In genomic region chr14:73895266-73895665, GRCm38 (mm10) we compare ENCODE assay signal across 22 mouse cellular contexts.
DNase-seq lines count a peak whose midpoint lies in the region; ATAC-seq and TF ChIP-seq lines count a peak whose summit lies in the region.
"Had no signal": no experiment of that assay in that cellular context is flagged by ENCODE, and none has a peak within 500 bp of the region (broad histone marks: within the 10 kb centered on the region; RNA-seq: fewer than 3 reads in every experiment).

No protein-coding gene starts in this region.

- no peaks in the 10 kb centered on the region for H3K4me1 ChIP-seq in kidney, postnatal 0 days (replicated peaks; ENCODE audit: insufficient read depth, low read length)
- no peaks in the 10 kb centered on the region for H3K4me1 ChIP-seq in kidney, embryonic 15.5 days
- H3K4me1 ChIP-seq in lung, postnatal 0 days (ENCODE audit: insufficient read depth, low read depth, low read length) = no peaks in the 10 kb centered on the region
- H3K4me1 ChIP-seq: embryonic facial prominence, embryonic 13.5 days; forebrain, embryonic 12.5 days; heart, embryonic 15.5 days had no signal

- H3K9me3 ChIP-seq in kidney, postnatal 0 days (replicated peaks; ENCODE audit: low read length) = no peaks in the 10 kb centered on the region
- no peaks in the 10 kb centered on the region for H3K9me3 ChIP-seq in kidney, embryonic 15.5 days (replicated peaks)
- H3K9me3 ChIP-seq in lung, postnatal 0 days (ENCODE audit: low read length) = no peaks in the 10 kb centered on the region
- H3K9me3 ChIP-seq: embryonic facial prominence, embryonic 13.5 days; forebrain, embryonic 12.5 days; heart, embryonic 15.5 days had no signal

- H3K9ac ChIP-seq in kidney, postnatal 0 days (ENCODE audit: low read depth, low read length) = no peak overlapping the region
- H3K9ac ChIP-seq in kidney, embryonic 15.5 days = no peak overlapping the region
- H3K9ac ChIP-seq in lung, postnatal 0 days (replicated peaks; ENCODE audit: low read depth) = no peak overlapping the region
- H3K9ac ChIP-seq: embryonic facial prominence, embryonic 13.5 days; forebrain, embryonic 12.5 days; heart, embryonic 15.5 days; hindbrain, embryonic 14.5 days had no signal

- H3K4me2 ChIP-seq in kidney, postnatal 0 days (ENCODE audit: low read length) = no peak overlapping the region
- no peak overlapping the region for H3K4me2 ChIP-seq in kidney, embryonic 15.5 days
- no peak overlapping the region for H3K4me2 ChIP-seq in lung, postnatal 0 days (replicated peaks; ENCODE audit: low read depth, low read length)
- H3K4me2 ChIP-seq: embryonic facial prominence, embryonic 13.5 days; forebrain, embryonic 12.5 days; heart, embryonic 11.5 days; heart, embryonic 15.5 days; hindbrain, embryonic 14.5 days had no signal

- no peak for TF ChIP-seq EP300 in lung, postnatal 0 days (IDR thresholded peaks at IDR 0.05)

- DNase-seq in kidney, postnatal 0 days (ENCODE audit: low spot score) = peak; percentile 14
- peak; percentile 39 for DNase-seq in lung, postnatal 0 days (ENCODE audit: low spot score)
- no peak for DNase-seq in lung, postnatal 14 days
- DNase-seq in right cerebral cortex, postnatal 10 days (ENCODE audit: low spot score in 2 of 2) = no peak
- DNase-seq in frontal cortex, postnatal 25 days (ENCODE audit: low spot score in 2 of 2) = no peak
- DNase-seq: adrenal gland, adult 2 months; adrenal gland, postnatal 36 days; B cell, adult 2 months; cerebellum, adult 2 months; cerebellum, postnatal 10 days; gastrocnemius, postnatal 14 days; heart, adult 2 months; heart, postnatal 14 days had no signal

- H3K36me3 ChIP-seq in kidney, postnatal 0 days (ENCODE audit: insufficient read depth, low read length) = no peaks in the 10 kb centered on the region
- no peaks in the 10 kb centered on the region for H3K36me3 ChIP-seq in kidney, embryonic 15.5 days
- H3K36me3 ChIP-seq in lung, postnatal 0 days (ENCODE audit: insufficient read depth, low read length) = no peaks in the 10 kb centered on the region
- H3K36me3 ChIP-seq: embryonic facial prominence, embryonic 13.5 days; forebrain, embryonic 12.5 days; heart, embryonic 15.5 days had no signal

- TF ChIP-seq CTCF in kidney, postnatal 0 days (IDR thresholded peaks at IDR 0.05; ENCODE audit: low read depth) = no peak
- no peak for TF ChIP-seq CTCF in lung, postnatal 0 days (IDR thresholded peaks at IDR 0.05)

- 63% methylated on average over 3 of the region's 3 CpGs for WGBS in kidney, postnatal 0 days
- WGBS in kidney, embryonic 15.5 days = 67% methylated on average over 3 of the region's 3 CpGs
- 18% methylated on average over 3 of the region's 3 CpGs for WGBS in lung, postnatal 0 days

- H3K4me3 ChIP-seq in kidney, postnatal 0 days (replicated peaks; ENCODE audit: low read depth, low read length) = no peak overlapping the region
- no peak overlapping the region for H3K4me3 ChIP-seq in kidney, embryonic 15.5 days (replicated peaks)
- no peak overlapping the region for H3K4me3 ChIP-seq in lung, postnatal 0 days (ENCODE audit: low read depth, low read length)
- H3K4me3 ChIP-seq: embryonic facial prominence, embryonic 13.5 days; forebrain, embryonic 12.5 days; heart, adult 2 months; heart, embryonic 15.5 days had no signal

- H3K27me3 ChIP-seq in kidney, postnatal 0 days (ENCODE audit: insufficient read depth, low read length) = no peaks in the 10 kb centered on the region
- H3K27me3 ChIP-seq in kidney, embryonic 15.5 days = no peaks in the 10 kb centered on the region
- no peaks in the 10 kb centered on the region for H3K27me3 ChIP-seq in lung, postnatal 0 days (replicated peaks; ENCODE audit: insufficient read depth, low read length)
- H3K27me3 ChIP-seq: embryonic facial prominence, embryonic 13.5 days; forebrain, embryonic 12.5 days; heart, embryonic 15.5 days had no signal

- no peak for ATAC-seq in kidney, postnatal 0 days (replicated peaks; ENCODE audit: low FRiP score, low read depth)
- no peak for ATAC-seq in kidney, embryonic 15.5 days (replicated peaks; ENCODE audit: low FRiP score)
- ATAC-seq in lung, postnatal 0 days = peak; percentile 43
- ATAC-seq in megakaryocyte progenitor cell, adult 5-6 weeks (replicated peaks; ENCODE audit: poor library complexity) = peak; percentile 56
- ATAC-seq: CD4-positive, CD25-positive, alpha-beta regulatory T cell, adult 4 months; forebrain, embryonic 16.5 days had no signal

- H3K27ac ChIP-seq in kidney, postnatal 0 days = no peak overlapping the region
- H3K27ac ChIP-seq in kidney, embryonic 15.5 days = no peak overlapping the region
- no peak overlapping the region for H3K27ac ChIP-seq in lung, postnatal 0 days (ENCODE audit: low read length)
- H3K27ac ChIP-seq: embryonic facial prominence, embryonic 13.5 days; forebrain, embryonic 12.5 days; heart, adult 2 months; heart, embryonic 15.5 days; hindbrain, embryonic 14.5 days had no signal

Comparison
In these comparisons a context has a peak if more than half of its experiments do, and no peak if none do; other contexts are left out.
1. DNase-seq: peak in kidney, postnatal 0 days (single experiment) and lung, postnatal 0 days (single experiment); none in lung, postnatal 14 days (single experiment), right cerebral cortex, postnatal 10 days (0 of 2) and frontal cortex, postnatal 25 days (0 of 2).
2. ATAC-seq: peak in lung, postnatal 0 days (single experiment) and megakaryocyte progenitor cell, adult 5-6 weeks (single experiment); none in kidney, postnatal 0 days (single experiment) and kidney, embryonic 15.5 days (single experiment).